Mouse (Mus musculus) hindbrain, embryonic 12.5 days (tissue): ENCODE data around the gene Ap5b1. TPM values are rescaled to one million over a fixed set of nuclear protein-coding genes. Genes with fewer than 3 reads are reported as not detected.

Experiments
- ATAC-seq: fragments of 200-750 bp; cut with Nextera tagmentation; 2 replicates; pipeline ENCODE4 v1.8.0; 2017; ENCODE audit warnings: moderate TSS enrichment; ENCODE audit not compliant: low FRiP score
- H3K27ac ChIP-seq: fragments of 300-500 bp; sonication (generic); 2 replicates; pipeline ENCODE4 v1.5.1; 2016; ENCODE audit warnings: mild to moderate bottlenecking
- H3K27me3 ChIP-seq: fragments of 300-500 bp; sonication (generic); 2 replicates; pipeline ENCODE4 v1.6.1; 2016; ENCODE audit warnings: mild to moderate bottlenecking
- H3K36me3 ChIP-seq: fragments of 300-500 bp; sonication (generic); 2 replicates; pipeline ENCODE4 v1.6.1; 2016; ENCODE audit warnings: mild to moderate bottlenecking
- H3K4me1 ChIP-seq: fragments of 300-500 bp; sonication (generic); 2 replicates; pipeline ENCODE4 v1.6.1; 2016
- H3K4me2 ChIP-seq: fragments of 300-500 bp; sonication (generic); replicated peaks from 2 replicates; pipeline ENCODE4 v1.6.1; 2016; ENCODE audit warnings: mild to moderate bottlenecking
- H3K4me3 ChIP-seq: fragments of 300-500 bp; sonication (generic); 2 replicates; pipeline ENCODE4 v1.5.1; 2016; ENCODE audit warnings: mild to moderate bottlenecking
- H3K9ac ChIP-seq: fragments of 300-500 bp; sonication (generic); 2 replicates; pipeline ENCODE4 v1.6.1; 2016; ENCODE audit warnings: mild to moderate bottlenecking, moderate library complexity
- H3K9me3 ChIP-seq: fragments of 300-500 bp; sonication (generic); replicated peaks from 2 replicates; pipeline ENCODE4 v1.6.1; 2016; ENCODE audit warnings: mild to moderate bottlenecking
- WGBS: fragments of 180-500 bp; shearing (Covaris S2); methylation state at CpG from one replicate; pipeline ENCODE4 v1.1.7; 2016; 5-methylcytosine and 5-hydroxymethylcytosine counted together
- polyA plus RNA-seq: library from polyadenylated mRNA; unstranded; fragments of >200 nt; fragmentation: Nextera tagmentation; extraction: Ambion mirVana; gene quantifications from 2 replicates; pipeline ENCODE4 v1.2.1, GENCODE M21; 2016

Ap5b1 gene
- polyA plus RNA-seq = 2.6 and 3.2 TPM in 2 replicates

DNA sequence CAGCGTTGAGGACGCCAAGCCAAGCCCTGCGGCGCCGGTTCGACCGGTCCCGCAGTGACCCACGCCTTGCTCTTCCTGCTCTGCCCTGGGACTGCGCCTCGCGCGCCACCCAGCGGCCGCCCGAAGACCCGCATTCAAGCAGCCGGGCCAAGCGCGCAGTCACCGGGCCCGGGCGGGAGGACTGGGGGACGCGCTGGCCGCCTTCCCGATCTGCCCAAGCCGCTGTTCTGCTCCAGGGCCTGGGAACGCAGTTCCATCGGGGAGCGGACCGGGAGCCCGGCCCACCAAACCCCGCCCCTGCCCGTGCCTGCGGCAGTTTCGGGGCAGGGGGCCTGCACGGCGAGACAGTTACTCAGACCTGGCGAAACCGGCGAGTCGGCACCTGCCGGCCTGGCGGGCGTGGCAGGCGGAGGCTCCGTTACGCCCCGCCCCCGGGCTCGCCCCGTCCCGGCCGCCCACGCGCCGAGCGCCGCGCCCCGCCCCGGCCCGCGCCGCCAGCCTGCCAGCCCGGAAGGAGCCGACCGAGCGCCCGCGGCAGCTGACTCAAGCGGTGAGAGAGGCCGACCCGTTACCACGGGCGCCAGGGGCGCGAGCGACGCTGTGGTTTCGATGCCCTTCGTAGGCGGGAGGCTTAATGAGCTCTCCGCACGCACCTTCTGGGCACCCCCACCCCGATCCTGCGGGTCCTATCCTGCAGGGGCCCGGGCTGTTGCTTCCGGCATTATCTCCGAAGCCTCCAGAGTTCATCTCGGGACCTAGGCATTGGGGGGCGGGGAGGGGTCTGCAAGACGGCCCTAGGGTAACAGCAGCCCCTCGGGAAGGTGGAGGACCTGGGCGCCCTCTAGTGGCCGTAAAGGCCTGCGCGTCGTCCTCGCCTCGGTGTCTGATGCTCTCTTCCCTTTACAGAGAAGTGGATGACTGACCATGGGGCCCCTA is at the start of gene Ap5b1:
Gene Ap5b1 (plus strand): TSS at position 492 of the 936 bp plus-strand sequence.
- peak; percentile 84 for ATAC-seq
- WGBS = under 1% methylated on average over 86 of the region's 102 CpGs
- Histone ChIP-seq H3K27me3 (peaks cover 48% of the 10 kb centered on the region), H3K4me1 (peaks cover 19% of the 10 kb centered on the region), H3K9ac (peak within 1 kb of the TSS; percentile 87), H3K27ac (peak within 1 kb of the TSS; percentile 85), H3K4me3 (peak within 1 kb of the TSS; percentile 64), H3K36me3 (peaks cover 7% of the 10 kb centered on the region), H3K4me2 (peak within 1 kb of the TSS; percentile 73), H3K9me3 (no peaks in the 10 kb centered on the region)

DNA sequence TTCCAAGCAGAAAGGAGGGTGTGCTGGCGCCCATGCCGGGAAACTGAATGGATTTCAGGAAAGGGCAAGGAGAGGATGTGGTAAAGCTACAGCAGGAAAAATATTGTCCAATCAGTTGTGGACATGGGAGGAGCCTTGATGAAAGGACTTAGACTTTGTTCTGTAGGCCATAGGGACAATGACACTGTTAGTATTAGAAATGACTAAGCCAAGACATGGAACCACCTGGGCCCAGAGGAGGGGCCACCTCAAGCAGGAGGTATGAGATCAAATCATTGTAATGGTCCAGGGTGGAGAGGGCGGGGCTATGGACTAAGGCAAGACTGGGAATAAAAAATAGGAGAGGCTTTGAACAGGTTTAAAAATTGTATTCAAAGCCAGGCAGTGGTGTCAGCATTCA is 49.1 kb upstream of the Ap5b1 start:
- Histone ChIP-seq H3K4me3 (no peak overlapping the region), H3K4me1 (no peaks in the 10 kb centered on the region), H3K9me3 (no peaks in the 10 kb centered on the region), H3K27me3 (no peaks in the 10 kb centered on the region), H3K36me3 (no peaks in the 10 kb centered on the region), H3K27ac (no peak overlapping the region), H3K9ac (no peak overlapping the region), H3K4me2 (no peak overlapping the region)
- 87% methylated on average over 3 of the region's 3 CpGs for WGBS
- no peak for ATAC-seq

DNA sequence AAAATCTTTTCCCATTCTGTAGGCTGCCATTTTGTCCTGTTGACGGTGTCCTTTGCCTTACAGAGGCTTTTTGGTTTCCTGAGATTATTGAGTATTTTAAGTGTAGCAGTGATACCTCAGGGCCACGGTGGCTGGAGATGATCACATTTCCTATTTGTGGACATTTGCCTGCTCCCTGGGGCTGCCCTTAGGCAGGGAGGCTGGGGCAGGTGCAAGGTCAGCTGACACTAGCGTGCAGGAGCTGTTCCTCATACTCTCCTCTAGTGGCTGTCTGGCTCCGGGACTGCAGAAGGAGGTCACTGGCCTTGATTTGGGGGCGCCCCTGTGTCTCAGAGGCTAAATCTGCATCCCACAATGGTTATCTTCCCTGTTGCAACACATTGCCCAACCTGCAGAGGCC is 42.6 kb upstream of the Ap5b1 start:
- ATAC-seq = no peak
- Histone ChIP-seq H3K9ac (0 out of 2 replicates have a peak overlapping the region, but pooled peaks have one; percentile 1), H3K4me1 (peaks cover 9% of the 10 kb centered on the region), H3K27ac (no peak overlapping the region), H3K36me3 (no peaks in the 10 kb centered on the region), H3K4me2 (no peak overlapping the region), H3K27me3 (peaks cover 5% of the 10 kb centered on the region), H3K9me3 (no peaks in the 10 kb centered on the region), H3K4me3 (no peak overlapping the region)
- WGBS = 68% methylated on average over 5 of the region's 5 CpGs

DNA sequence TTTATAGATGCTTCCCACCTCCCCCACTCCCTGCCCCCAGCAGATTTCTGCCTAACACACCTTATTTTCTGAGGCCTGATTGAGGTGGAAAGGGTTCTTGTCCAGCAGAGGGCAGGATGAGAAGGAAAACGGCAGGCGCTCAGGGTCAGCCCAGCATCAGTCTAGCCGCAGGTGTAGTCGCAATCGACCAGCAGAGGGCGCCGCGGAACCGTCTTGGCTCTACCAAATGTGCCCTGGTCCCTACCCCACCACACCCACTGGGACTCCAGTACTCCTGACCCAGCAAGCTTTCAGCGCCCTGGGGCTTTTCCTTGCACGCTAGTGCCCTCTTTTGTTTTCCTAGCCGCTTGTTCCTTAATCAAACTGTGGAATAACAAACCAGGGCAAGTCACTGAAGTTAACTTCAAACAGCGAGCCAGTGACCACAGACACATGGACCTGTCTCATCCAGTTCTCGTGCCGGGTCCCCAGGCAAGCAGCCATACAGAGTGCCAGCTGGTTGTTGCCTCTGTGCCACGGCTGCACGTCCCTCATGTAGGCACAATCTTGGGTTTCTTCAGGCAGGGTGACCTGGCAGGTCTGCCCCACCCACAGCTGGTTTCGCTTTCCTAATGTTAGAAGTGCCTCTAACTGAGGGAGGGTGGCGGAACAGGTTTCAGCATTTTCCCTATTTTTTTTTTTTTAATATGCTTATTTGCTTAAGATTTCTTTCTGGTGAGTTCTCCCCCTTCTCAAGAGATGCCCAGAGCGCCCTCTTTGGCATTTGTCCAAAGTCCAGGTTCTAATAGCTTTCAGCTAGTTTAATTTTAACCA is 38.3 kb upstream of the Ap5b1 start:
- peaks cover 13% of the 10 kb centered on the region for H3K4me1 ChIP-seq
- H3K9me3 ChIP-seq = no peaks in the 10 kb centered on the region
- WGBS = 12% methylated on average over 20 of the region's 20 CpGs
- peak overlapping the region; percentile 36 for H3K4me2 ChIP-seq
- peak; percentile 89 for ATAC-seq
- H3K27me3 ChIP-seq = peaks cover 38% of the 10 kb centered on the region
- H3K36me3 ChIP-seq = no peaks in the 10 kb centered on the region
- H3K27ac ChIP-seq = no peak overlapping the region
- no peak overlapping the region for H3K9ac ChIP-seq
- peak overlapping the region; percentile 6; the same call in 1 of the 2 replicates for H3K4me3 ChIP-seq

DNA sequence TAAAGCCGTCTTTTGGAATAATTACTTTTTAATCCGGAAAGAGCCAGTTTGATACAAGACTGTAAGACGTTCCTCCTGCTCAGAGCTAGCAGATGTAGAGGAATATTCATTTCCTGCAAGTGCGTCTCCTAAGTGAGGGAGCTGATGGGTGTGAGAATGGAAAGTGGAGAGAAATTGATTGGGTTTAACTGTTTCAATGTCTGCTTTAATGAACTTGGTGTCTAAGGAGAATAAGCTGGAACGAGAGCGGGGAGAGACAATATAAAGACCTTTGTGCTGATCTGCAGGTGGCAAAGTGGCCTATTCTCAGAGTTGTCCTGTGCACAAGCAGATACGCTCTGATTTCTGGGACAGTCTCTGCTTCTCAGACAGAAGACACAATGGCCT is 37.7 kb upstream of the Ap5b1 start:
- Histone ChIP-seq H3K27me3 (peaks cover 38% of the 10 kb centered on the region), H3K9ac (no peak overlapping the region), H3K4me3 (no peak overlapping the region), H3K9me3 (no peaks in the 10 kb centered on the region), H3K36me3 (no peaks in the 10 kb centered on the region), H3K4me1 (peaks cover 13% of the 10 kb centered on the region), H3K4me2 (no peak overlapping the region), H3K27ac (no peak overlapping the region)
- WGBS = 26% methylated on average over 7 of the region's 7 CpGs
- no peak; the same call in 1 of the 2 replicates for ATAC-seq

DNA sequence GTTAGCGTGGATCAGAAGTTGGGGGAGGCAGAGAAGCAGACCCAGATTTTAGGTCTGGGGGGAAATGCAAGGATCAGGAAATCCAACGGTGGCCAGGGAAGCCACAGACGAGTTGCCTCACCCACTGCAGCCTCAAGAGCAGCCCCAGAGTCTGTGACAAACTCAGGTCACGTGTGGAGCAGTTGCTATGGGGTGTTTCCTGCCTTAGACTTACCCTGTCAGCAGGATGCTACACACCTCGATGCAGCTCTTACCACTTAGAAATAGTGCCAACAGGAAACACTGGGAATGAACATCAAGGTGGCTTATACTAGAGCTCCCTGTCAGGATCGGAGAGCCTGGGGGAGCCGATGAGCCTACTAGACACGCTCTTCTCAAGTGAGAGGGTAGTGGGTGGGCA is 35.3 kb upstream of the Ap5b1 start:
- Histone ChIP-seq H3K4me2 (no peak overlapping the region), H3K4me3 (no peak overlapping the region), H3K9me3 (no peaks in the 10 kb centered on the region), H3K27ac (no peak overlapping the region), H3K36me3 (no peaks in the 10 kb centered on the region), H3K27me3 (peaks cover 38% of the 10 kb centered on the region), H3K4me1 (peaks cover 13% of the 10 kb centered on the region), H3K9ac (no peak overlapping the region)
- ATAC-seq = no peak
- 81% methylated on average over 8 of the region's 8 CpGs for WGBS

DNA sequence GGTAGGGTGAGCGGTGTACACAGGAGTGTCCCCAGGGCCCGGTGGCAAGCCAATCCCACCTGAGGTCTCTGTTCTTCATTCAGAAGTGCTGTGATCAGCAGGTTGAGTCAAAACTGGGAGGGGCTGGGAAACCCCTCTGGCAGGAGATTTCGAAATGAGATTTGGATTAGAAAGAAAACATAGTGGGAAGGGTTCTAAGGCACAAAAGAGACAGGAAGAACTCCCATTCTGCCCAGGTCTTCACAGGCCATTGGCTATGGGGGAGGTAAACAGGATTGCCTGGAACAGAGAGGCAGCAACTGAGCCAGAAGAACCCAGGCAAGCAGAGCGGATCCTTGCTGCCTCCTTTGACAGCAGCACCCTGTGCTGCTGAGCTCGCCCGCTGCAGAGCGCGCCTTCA is 29.0 kb upstream of the Ap5b1 start:
- 71% methylated on average over 8 of the region's 8 CpGs for WGBS
- ATAC-seq = no peak
- no peaks in the 10 kb centered on the region for H3K9me3 ChIP-seq
- no peak overlapping the region for H3K4me3 ChIP-seq
- H3K4me1 ChIP-seq = no peaks in the 10 kb centered on the region
- no peaks in the 10 kb centered on the region for H3K36me3 ChIP-seq
- H3K4me2 ChIP-seq = no peak overlapping the region
- peaks cover 13% of the 10 kb centered on the region for H3K27me3 ChIP-seq
- H3K9ac ChIP-seq = no peak overlapping the region
- no peak overlapping the region for H3K27ac ChIP-seq

DNA sequence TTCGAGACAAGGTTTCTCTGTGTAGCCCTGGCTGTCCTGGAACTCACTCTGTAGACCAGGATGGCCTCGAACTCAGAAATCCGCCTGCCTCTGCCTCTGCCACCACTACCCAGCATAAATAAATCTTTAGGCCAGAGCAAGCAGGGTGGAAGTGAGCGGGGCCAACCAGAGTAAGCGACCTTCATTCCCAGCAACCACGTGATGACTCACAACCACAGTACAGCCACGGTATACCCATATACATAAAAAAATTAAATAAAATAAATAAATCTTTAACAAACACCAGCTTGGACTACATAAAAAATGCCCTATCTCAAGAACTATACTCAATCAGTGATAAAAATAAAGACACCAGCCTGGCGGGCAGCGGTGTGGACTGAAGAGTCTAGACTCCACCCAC is 24.5 kb upstream of the Ap5b1 start:
- Histone ChIP-seq H3K27ac (no peak overlapping the region), H3K9ac (no peak overlapping the region), H3K4me3 (no peak overlapping the region), H3K27me3 (peaks cover 5% of the 10 kb centered on the region; the same call in 1 of the 2 replicates), H3K9me3 (no peaks in the 10 kb centered on the region), H3K4me1 (no peaks in the 10 kb centered on the region), H3K36me3 (no peaks in the 10 kb centered on the region), H3K4me2 (no peak overlapping the region)
- ATAC-seq = no peak
- 91% methylated on average over 9 of the region's 9 CpGs for WGBS

DNA sequence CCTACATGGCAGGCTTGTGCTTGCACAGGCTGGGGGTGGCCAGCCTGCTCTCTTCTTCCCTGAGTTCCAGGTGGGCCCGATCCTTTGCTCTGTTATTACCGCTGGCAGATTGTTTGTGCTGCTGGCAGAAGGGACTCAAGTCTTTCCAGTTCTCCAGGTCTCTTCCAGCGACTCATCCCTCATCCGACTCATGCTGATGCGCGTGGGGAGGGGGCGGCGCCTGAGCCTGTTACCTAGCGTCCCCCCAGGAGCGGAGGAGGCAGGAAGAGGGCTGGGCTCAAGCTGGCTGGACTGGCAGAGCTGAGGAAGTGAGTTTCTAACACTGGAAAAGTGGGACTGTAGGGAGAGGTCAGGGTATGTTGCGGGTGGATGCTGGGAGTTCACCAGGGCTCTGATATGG is 23.8 kb upstream of the Ap5b1 start:
- H3K4me3 ChIP-seq = no peak overlapping the region
- H3K9ac ChIP-seq = 0 out of 2 replicates have a peak overlapping the region, but pooled peaks have one; percentile 6
- H3K9me3 ChIP-seq = no peaks in the 10 kb centered on the region
- no peak overlapping the region for H3K27ac ChIP-seq
- no peaks in the 10 kb centered on the region for H3K4me1 ChIP-seq
- H3K27me3 ChIP-seq = peaks cover 2% of the 10 kb centered on the region; the same call in 1 of the 2 replicates
- H3K4me2 ChIP-seq = no peak overlapping the region
- no peaks in the 10 kb centered on the region for H3K36me3 ChIP-seq
- ATAC-seq = no peak
- WGBS = 52% methylated on average over 11 of the region's 11 CpGs

DNA sequence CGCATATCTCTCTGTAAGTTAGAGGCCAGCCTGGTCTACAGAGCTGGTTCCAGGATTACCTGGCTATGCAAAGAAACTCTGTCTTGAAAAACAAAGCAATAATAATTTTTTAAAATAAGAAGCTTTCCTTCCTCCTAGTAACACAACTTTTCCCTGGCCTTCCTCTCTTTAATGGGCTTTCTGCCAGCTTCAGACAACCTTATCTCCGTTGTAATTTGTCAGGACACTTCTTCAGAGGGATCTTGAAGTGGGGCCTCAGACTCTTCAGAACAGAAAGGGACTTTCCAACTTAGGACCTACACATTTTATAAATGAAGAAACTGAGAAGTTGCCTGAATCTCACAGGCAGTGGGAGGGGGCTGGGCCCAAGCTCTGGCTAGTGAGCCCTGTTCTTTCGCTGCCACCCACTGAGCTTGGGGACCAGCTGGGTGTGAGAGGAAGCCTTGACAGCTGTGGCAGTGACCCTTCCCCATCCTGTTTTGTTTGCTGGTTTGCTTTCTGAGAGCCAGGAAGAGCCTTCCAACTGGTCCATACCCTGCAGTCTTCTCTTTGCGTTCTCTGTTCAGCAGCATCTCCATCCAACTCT is 20.3 kb upstream of the Ap5b1 start:
- 75% methylated on average over 4 of the region's 4 CpGs for WGBS
- no peak overlapping the region for H3K27ac ChIP-seq
- ATAC-seq = no peak

DNA sequence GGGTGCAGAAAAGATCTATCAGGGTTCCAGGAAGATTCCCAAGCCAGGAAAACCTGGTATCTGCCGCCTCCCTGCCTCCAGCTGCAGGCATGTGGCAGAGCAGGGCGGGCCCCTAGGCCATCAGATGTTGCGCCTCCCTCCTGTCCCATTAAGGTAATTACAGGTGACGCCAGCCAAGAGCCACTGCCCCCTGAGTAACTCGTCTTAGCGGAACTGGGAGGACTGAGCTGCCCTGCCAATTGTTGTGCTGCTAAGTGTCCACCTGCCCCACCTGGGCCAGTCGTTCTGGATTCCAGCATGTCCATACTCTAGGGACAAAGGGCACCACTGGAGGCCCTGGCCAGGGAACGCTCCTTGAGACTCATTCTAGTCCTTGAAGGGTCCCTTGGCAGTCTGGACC is 14.0 kb upstream of the Ap5b1 start:
- 66% methylated on average over 8 of the region's 8 CpGs for WGBS
- no peaks in the 10 kb centered on the region for H3K36me3 ChIP-seq
- peaks cover 48% of the 10 kb centered on the region for H3K27me3 ChIP-seq

More for the DNA sequence above, 20.3 kb upstream of the Ap5b1 start:
- Histone ChIP-seq H3K4me1 (no peaks in the 10 kb centered on the region), H3K9me3 (no peaks in the 10 kb centered on the region), H3K4me3 (no peak overlapping the region), H3K4me2 (no peak overlapping the region), H3K36me3 (no peaks in the 10 kb centered on the region), H3K9ac (no peak overlapping the region), H3K27me3 (peaks cover 2% of the 10 kb centered on the region; the same call in 1 of the 2 replicates)

DNA sequence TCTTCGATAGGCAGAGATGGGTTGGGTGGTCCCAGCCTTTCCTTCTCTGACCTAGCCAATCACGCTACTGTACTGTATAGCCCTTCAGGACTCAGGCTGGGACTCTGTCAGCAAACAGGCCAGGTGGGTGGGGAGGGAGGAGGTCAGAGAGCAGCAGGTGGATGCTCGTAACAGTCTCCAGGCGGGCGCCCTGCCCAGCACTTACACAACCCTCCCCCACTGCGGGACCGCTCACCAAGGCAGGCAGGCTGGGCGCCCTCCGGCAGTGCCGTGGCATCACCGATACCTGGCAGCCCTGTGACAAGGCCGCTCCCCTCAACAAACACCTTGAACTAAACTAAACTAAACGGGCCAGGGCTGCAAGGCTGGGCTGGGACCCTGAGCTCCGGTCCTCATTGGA is 13.6 kb upstream of the Ap5b1 start:
- Histone ChIP-seq H3K4me3 (no peak overlapping the region), H3K36me3 (no peaks in the 10 kb centered on the region), H3K4me2 (no peak overlapping the region), H3K27ac (no peak overlapping the region), H3K27me3 (peaks cover 52% of the 10 kb centered on the region), H3K9me3 (no peaks in the 10 kb centered on the region), H3K4me1 (no peaks in the 10 kb centered on the region), H3K9ac (no peak overlapping the region)
- ATAC-seq = no peak
- 73% methylated on average over 14 of the region's 14 CpGs for WGBS

More for the DNA sequence above, 14.0 kb upstream of the Ap5b1 start:
- H3K4me2 ChIP-seq = no peak overlapping the region
- ATAC-seq = no peak
- H3K9ac ChIP-seq = no peak overlapping the region
- no peaks in the 10 kb centered on the region for H3K4me1 ChIP-seq
- no peaks in the 10 kb centered on the region for H3K9me3 ChIP-seq
- H3K27ac ChIP-seq = no peak overlapping the region
- no peak overlapping the region for H3K4me3 ChIP-seq
